Mouse (Mus musculus): ENCODE measurements around the gene Klhl24.
A peak's percentile ranks its signal among the peaks of the same experiment; 100 is the strongest.
"Not testable (repeated sequence)": the region's sequence is repeated elsewhere in the genome, so short reads cannot be mapped to it uniquely, and the experiment has no call there.

Klhl24 gene

GRCm38 (mm10) chr16:20097069-20097710, at the start of gene Klhl24:
TSS of gene Klhl24 (plus strand) at chr16:20097542.
- peak; percentile 47 for DNase-seq (ENCODE audit: extremely low read depth, low read depth, low spot score)

GRCm38 (mm10) chr16:20052655-20053054, 44.7 kb upstream of the Klhl24 start:
- DNase-seq (ENCODE audit: extremely low read depth, low read depth, low spot score): no peak

- no peak for DNase-seq (ENCODE audit: extremely low read depth, low read depth, low spot score)
Measured at GRCm38 (mm10) chr16:20072770-20073169, 24.6 kb upstream of the Klhl24 start.

GRCm38 (mm10) chr16:20076675-20077074, 20.7 kb upstream of the Klhl24 start:
- no peak for DNase-seq (ENCODE audit: extremely low read depth, low read depth, low spot score)

GRCm38 (mm10) chr16:20080271-20080670, 17.1 kb upstream of the Klhl24 start:
- no peak for DNase-seq (ENCODE audit: extremely low read depth, low read depth, low spot score)

- no peak for DNase-seq (ENCODE audit: extremely low read depth, low read depth, low spot score)
Measured at GRCm38 (mm10) chr16:20084623-20085022, 12.7 kb upstream of the Klhl24 start.

GRCm38 (mm10) chr16:20085250-20085905, 12.0 kb upstream of the Klhl24 start:
- DNase-seq (ENCODE audit: extremely low read depth, low read depth, low spot score): no peak

- no peak for DNase-seq (ENCODE audit: extremely low read depth, low read depth, low spot score)
Measured at GRCm38 (mm10) chr16:20086976-20087375, 10.4 kb upstream of the Klhl24 start.

- no peak for DNase-seq (ENCODE audit: extremely low read depth, low read depth, low spot score)
Measured at GRCm38 (mm10) chr16:20089636-20090035, 7.7 kb upstream of the Klhl24 start.

- DNase-seq (ENCODE audit: extremely low read depth, low read depth, low spot score): no peak
Measured at GRCm38 (mm10) chr16:20090921-20091575, 6.3 kb upstream of the Klhl24 start.

- no peak for DNase-seq (ENCODE audit: extremely low read depth, low read depth, low spot score)
Measured at GRCm38 (mm10) chr16:20095966-20096365, 1.4 kb upstream of the Klhl24 start.

GRCm38 (mm10) chr16:20097711-20098374, 501 bp downstream of the Klhl24 start:
- no peak for DNase-seq (ENCODE audit: extremely low read depth, low read depth, low spot score)

- no peak for DNase-seq (ENCODE audit: extremely low read depth, low read depth, low spot score)
Measured at GRCm38 (mm10) chr16:20098375-20098727, 1.0 kb downstream of the Klhl24 start.

GRCm38 (mm10) chr16:20098866-20099629, 1.7 kb downstream of the Klhl24 start:
- no peak for DNase-seq (ENCODE audit: extremely low read depth, low read depth, low spot score)

- no peak for DNase-seq (ENCODE audit: extremely low read depth, low read depth, low spot score)
Measured at GRCm38 (mm10) chr16:20106996-20107395, 9.7 kb downstream of the Klhl24 start.

- DNase-seq (ENCODE audit: extremely low read depth, low read depth, low spot score): no peak
Measured at GRCm38 (mm10) chr16:20108961-20109360, 11.6 kb downstream of the Klhl24 start.

GRCm38 (mm10) chr16:20112649-20113048, 15.3 kb downstream of the Klhl24 start:
- DNase-seq (ENCODE audit: extremely low read depth, low read depth, low spot score): no peak

- no peak for DNase-seq (ENCODE audit: extremely low read depth, low read depth, low spot score)
Measured at GRCm38 (mm10) chr16:20116069-20116468, 18.7 kb downstream of the Klhl24 start.

- not testable (repeated sequence) for DNase-seq (ENCODE audit: extremely low read depth, low read depth, low spot score)
Measured at GRCm38 (mm10) chr16:20126319-20126883, 29.1 kb downstream of the Klhl24 start.

- no peak for DNase-seq (ENCODE audit: extremely low read depth, low read depth, low spot score)
Measured at GRCm38 (mm10) chr16:20130397-20130796, 33.1 kb downstream of the Klhl24 start.

Measured in fat pad, adult 2 months (tissue).